Mouse (Mus musculus): Measurements from ENCODE around the gene 1700016H13Rik. TPM values are rescaled to one million over a fixed set of nuclear protein-coding genes. Genes with fewer than 3 reads are reported as not detected.

The 1700016H13Rik gene
- polyA plus RNA-seq, 1 experiment, result not detected

DNA sequence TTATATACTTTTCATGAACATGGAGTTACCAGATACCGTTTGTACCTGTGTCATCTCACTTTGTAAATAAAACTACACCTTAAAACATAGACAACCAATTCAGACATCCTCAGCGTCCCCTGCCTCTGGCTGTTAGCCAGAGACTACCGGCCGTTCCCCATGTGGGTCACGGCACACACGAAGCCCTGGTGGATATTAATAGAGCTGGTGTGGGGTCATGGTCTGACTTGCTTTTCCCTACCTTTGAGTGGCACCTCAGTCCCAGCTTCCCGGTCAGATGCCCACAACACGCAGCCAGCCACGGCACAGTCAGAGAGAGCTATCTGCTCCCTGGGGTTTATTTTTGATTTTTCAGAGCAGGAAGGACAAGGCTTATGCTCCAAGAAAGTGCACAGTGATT is 57.5 kb downstream of the 1700016H13Rik start:
- no peak overlapping the region for H3K27ac ChIP-seq (ENCODE audit: insufficient read depth, low read depth, low read length)
- TF ChIP-seq POLR2A (IDR thresholded peaks at IDR 0.05; ENCODE audit: insufficient read depth, low read depth, low read length) (no peak), CTCF (IDR thresholded peaks at IDR 0.05; ENCODE audit: insufficient read depth, low read depth, low read length) (no peak)
- H3K4me1 ChIP-seq (ENCODE audit: control insufficient read depth, insufficient read depth, low read length), result no peaks in the 10 kb centered on the region
- 89% methylated on average over 9 of the region's 9 CpGs for WGBS
- no peak overlapping the region for H3K4me3 ChIP-seq (ENCODE audit: insufficient read depth, low read depth, low read length)

Other genes with a start within 250 kb of the 1700016H13Rik start
- not detected in 2 replicates for gene Ptpn13, start 230.8 kb downstream of the 1700016H13Rik start, polyA plus RNA-seq (2012; ENCODE audit: insufficient read depth, insufficient read length, low replicate concordance, missing spikeins)
- not detected in 2 replicates for gene Slc10a6, start 26.6 kb downstream of the 1700016H13Rik start, polyA plus RNA-seq (2012; ENCODE audit: insufficient read depth, insufficient read length, low replicate concordance, missing spikeins)
- gene Aff1, start 36.4 kb upstream of the 1700016H13Rik start, polyA plus RNA-seq (2012; ENCODE audit: insufficient read depth, insufficient read length, low replicate concordance, missing spikeins), result not detected in 2 replicates